Mouse (Mus musculus) hematopoietic stem cell, adult 5-6 weeks (primary cell): ENCODE data around the gene Tmem41a. TPM values are rescaled to one million over a fixed set of nuclear protein-coding genes. Genes with fewer than 3 reads are reported as not detected.
A peak's percentile ranks its signal among the peaks of the same experiment; 100 is the strongest.
"Not testable (repeated sequence)": the region's sequence is repeated elsewhere in the genome, so short reads cannot be mapped to it uniquely, and the experiment has no call there.

Experiments used
- ATAC-seq, 2 experiments: fragments of 125-278 bp in 1 of 2; replicated peaks in 1 of 2; 2 replicates each; pipeline ENCODE4 v1.8.0; 2016 to 2017; ENCODE audit warnings: inconsistent platforms in 2 of 2, mild to moderate bottlenecking in 2 of 2, moderate number of reproducible peaks in 2 of 2, low read depth in 1 of 2, moderate TSS enrichment in 1 of 2; ENCODE audit not compliant: low FRiP score in 2 of 2, poor library complexity in 2 of 2, severe bottlenecking in 2 of 2, insufficient read depth in 1 of 2, low TSS enrichment in 1 of 2
- total RNA-seq: library from RNA; stranded (forward); fragments of 172-1452, 232-1000 nt; gene quantifications from 2 replicates; pipeline ENCODE4 v1.2.3, GENCODE M21; 2017

Gene Tmem41a
- 13.3 and 17.0 TPM in 2 replicates for total RNA-seq

- ATAC-seq, result peak; percentile 88 to 91
Measured at GRCm38 (mm10) chr16:21946761-21947715, at the start of gene Tmem41a. Tmem41a (minus strand) TSS chr16:21947552.

- peak in 1 of 2 experiments; percentile 52; a peak in 2 of 4 replicates for ATAC-seq
Measured at GRCm38 (mm10) chr16:21996402-21996801, 49.0 kb upstream of the Tmem41a start.

- ATAC-seq, result no peak
Measured at GRCm38 (mm10) chr16:21995304-21995703, 48.0 kb upstream of the Tmem41a start, which contains the start of gene Liph. Liph (minus strand) TSS chr16:21995663.

GRCm38 (mm10) chr16:21991774-21992173 lies 44.4 kb upstream of the Tmem41a start:
- no peak for ATAC-seq

GRCm38 (mm10) chr16:21990893-21991292 lies 43.5 kb upstream of the Tmem41a start:
- ATAC-seq, result not testable (repeated sequence)

- no peak for ATAC-seq
Measured at GRCm38 (mm10) chr16:21987956-21988355, 40.6 kb upstream of the Tmem41a start.

- no peak for ATAC-seq
Measured at GRCm38 (mm10) chr16:21986191-21986590, 38.8 kb upstream of the Tmem41a start.

- no peak for ATAC-seq
Measured at GRCm38 (mm10) chr16:21984091-21984490, 36.7 kb upstream of the Tmem41a start.

GRCm38 (mm10) chr16:21983581-21983980 lies 36.2 kb upstream of the Tmem41a start:
- no peak for ATAC-seq

- no peak for ATAC-seq
Measured at GRCm38 (mm10) chr16:21983146-21983545, 35.8 kb upstream of the Tmem41a start.

- ATAC-seq, result no peak
Measured at GRCm38 (mm10) chr16:21977347-21977746, 30.0 kb upstream of the Tmem41a start.

- ATAC-seq, result no peak
Measured at GRCm38 (mm10) chr16:21976203-21976602, 28.9 kb upstream of the Tmem41a start.

GRCm38 (mm10) chr16:21971446-21971845 lies 24.1 kb upstream of the Tmem41a start:
- no peak for ATAC-seq

- ATAC-seq, result no peak
Measured at GRCm38 (mm10) chr16:21970536-21970935, 23.2 kb upstream of the Tmem41a start.

- no peak for ATAC-seq
Measured at GRCm38 (mm10) chr16:21969874-21970273, 22.5 kb upstream of the Tmem41a start.

- ATAC-seq, result no peak
Measured at GRCm38 (mm10) chr16:21965576-21965975, 18.2 kb upstream of the Tmem41a start.

- ATAC-seq, result no peak
Measured at GRCm38 (mm10) chr16:21955591-21955990, 8.2 kb upstream of the Tmem41a start.

GRCm38 (mm10) chr16:21928471-21928870 lies 18.9 kb downstream of the Tmem41a start:
- no peak for ATAC-seq

GRCm38 (mm10) chr16:21916681-21917080 lies 30.7 kb downstream of the Tmem41a start:
- ATAC-seq, result no peak
